Mouse (Mus musculus): ENCODE data around the gene Dchs2. TPM values are rescaled to one million over a fixed set of nuclear protein-coding genes. Genes with fewer than 3 reads are reported as not detected.

Dchs2 gene
- polyA plus RNA-seq, 1 experiment from 2014 or later, result 0.20 TPM

- no peak for ATAC-seq (ENCODE audit: low FRiP score, low read depth)
- H3K9ac ChIP-seq (replicated peaks), result no peak overlapping the region
- WGBS, result 80% methylated on average over 7 of the region's 7 CpGs
- no peaks in the 10 kb centered on the region for H3K4me1 ChIP-seq
- no peak overlapping the region for H3K4me2 ChIP-seq (replicated peaks)
- no peak overlapping the region for H3K27ac ChIP-seq (replicated peaks)
- H3K9me3 ChIP-seq, result no peaks in the 10 kb centered on the region
- H3K27me3 ChIP-seq, result no peaks in the 10 kb centered on the region
- H3K36me3 ChIP-seq, result no peaks in the 10 kb centered on the region
- no peak overlapping the region for H3K4me3 ChIP-seq
Observed at GRCm38 (mm10) chr3:83212578-83212977, 84.8 kb downstream of the Dchs2 start.

- WGBS, result 88% methylated on average over 4 of the region's 4 CpGs
- Histone ChIP-seq H3K9me3 (no peaks in the 10 kb centered on the region), H3K36me3 (no peaks in the 10 kb centered on the region), H3K9ac (replicated peaks) (no peak overlapping the region), H3K27me3 (no peaks in the 10 kb centered on the region), H3K4me1 (no peaks in the 10 kb centered on the region), H3K4me3 (no peak overlapping the region), H3K4me2 (replicated peaks) (no peak overlapping the region), H3K27ac (replicated peaks) (no peak overlapping the region)
- no peak for ATAC-seq (ENCODE audit: low FRiP score, low read depth)
Observed at GRCm38 (mm10) chr3:83218059-83218458, 90.3 kb downstream of the Dchs2 start.

- no peaks in the 10 kb centered on the region for H3K36me3 ChIP-seq
- WGBS, result 92% methylated on average over 2 of the region's 2 CpGs
- no peak overlapping the region for H3K4me3 ChIP-seq
- H3K27me3 ChIP-seq, result no peaks in the 10 kb centered on the region
- no peaks in the 10 kb centered on the region for H3K9me3 ChIP-seq
- H3K4me2 ChIP-seq (replicated peaks), result no peak overlapping the region
- H3K9ac ChIP-seq (replicated peaks), result no peak overlapping the region
- H3K4me1 ChIP-seq, result no peaks in the 10 kb centered on the region
- no peak for ATAC-seq (ENCODE audit: low FRiP score, low read depth)
- H3K27ac ChIP-seq (replicated peaks), result no peak overlapping the region
Observed at GRCm38 (mm10) chr3:83220101-83220500, 92.4 kb downstream of the Dchs2 start.

GRCm38 (mm10) chr3:83222125-83222524, 94.4 kb downstream of the Dchs2 start:
- Histone ChIP-seq H3K27ac (replicated peaks) (no peak overlapping the region), H3K4me1 (no peaks in the 10 kb centered on the region), H3K27me3 (no peaks in the 10 kb centered on the region), H3K9me3 (no peaks in the 10 kb centered on the region), H3K4me3 (no peak overlapping the region), H3K4me2 (replicated peaks) (no peak overlapping the region), H3K9ac (replicated peaks) (no peak overlapping the region), H3K36me3 (no peaks in the 10 kb centered on the region)
- WGBS, result 70% methylated on average over 5 of the region's 5 CpGs
- ATAC-seq (ENCODE audit: low FRiP score, low read depth), result no peak

DNA sequence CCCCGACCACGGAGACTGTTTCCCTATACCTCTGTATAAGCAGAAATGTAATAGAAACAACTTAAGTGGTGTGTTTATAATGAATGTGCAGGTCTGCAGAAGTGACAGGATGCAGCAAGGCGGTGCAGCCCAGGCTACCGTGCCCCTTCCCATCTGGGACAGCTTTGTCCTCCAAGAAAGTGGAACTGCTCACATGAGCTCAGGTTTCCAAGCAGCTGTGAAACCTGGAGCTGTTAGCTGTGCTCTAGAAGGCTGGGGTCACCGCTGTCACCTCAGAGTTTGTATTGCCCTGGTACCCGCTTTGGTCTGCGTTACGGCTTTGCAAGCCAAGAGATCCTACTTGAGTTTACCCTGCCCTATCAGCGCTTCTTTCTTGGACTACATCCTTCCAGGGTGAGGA, 100.6 kb downstream of the Dchs2 start:
- Histone ChIP-seq H3K36me3 (no peaks in the 10 kb centered on the region), H3K4me1 (no peaks in the 10 kb centered on the region), H3K27ac (replicated peaks) (no peak overlapping the region), H3K9ac (replicated peaks) (no peak overlapping the region), H3K27me3 (no peaks in the 10 kb centered on the region), H3K4me2 (replicated peaks) (no peak overlapping the region), H3K4me3 (no peak overlapping the region), H3K9me3 (no peaks in the 10 kb centered on the region)
- WGBS, result 84% methylated on average over 9 of the region's 9 CpGs
- ATAC-seq (ENCODE audit: low FRiP score, low read depth), result no peak

DNA sequence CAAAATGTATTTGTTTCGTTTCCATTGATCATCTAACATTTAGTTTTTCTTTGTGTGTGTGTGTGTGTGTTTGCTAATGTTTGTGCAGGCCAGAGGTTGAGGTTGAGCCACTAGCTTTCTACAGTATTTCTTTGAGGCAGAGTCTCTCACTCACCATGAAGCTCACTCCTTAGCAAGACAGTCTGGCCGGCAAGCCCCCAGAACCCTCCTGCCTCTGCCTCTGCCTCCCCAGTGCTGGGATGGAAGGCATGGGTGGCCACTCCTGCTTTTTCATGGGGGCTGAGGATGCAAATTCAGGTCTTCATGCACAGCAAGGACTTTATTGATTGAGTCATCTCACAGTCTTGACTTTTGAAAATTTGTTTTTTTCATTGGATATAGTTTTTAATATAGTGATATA, 102.6 kb downstream of the Dchs2 start:
- Histone ChIP-seq H3K9ac (replicated peaks) (no peak overlapping the region), H3K27me3 (no peaks in the 10 kb centered on the region), H3K27ac (replicated peaks) (no peak overlapping the region), H3K36me3 (no peaks in the 10 kb centered on the region), H3K4me3 (no peak overlapping the region), H3K4me2 (replicated peaks) (no peak overlapping the region), H3K9me3 (no peaks in the 10 kb centered on the region), H3K4me1 (no peaks in the 10 kb centered on the region)
- WGBS, result 85% methylated on average over 2 of the region's 2 CpGs
- ATAC-seq (ENCODE audit: low FRiP score, low read depth), result no peak

GRCm38 (mm10) chr3:83234457-83234856, 106.7 kb downstream of the Dchs2 start:
- no peak for ATAC-seq (ENCODE audit: low FRiP score, low read depth)

GRCm38 (mm10) chr3:83235061-83235460, 107.3 kb downstream of the Dchs2 start:
- Histone ChIP-seq H3K9ac (replicated peaks) (no peak overlapping the region), H3K27ac (replicated peaks) (no peak overlapping the region), H3K9me3 (no peaks in the 10 kb centered on the region), H3K27me3 (no peaks in the 10 kb centered on the region), H3K4me2 (replicated peaks) (no peak overlapping the region), H3K36me3 (no peaks in the 10 kb centered on the region), H3K4me1 (no peaks in the 10 kb centered on the region), H3K4me3 (no peak overlapping the region)
- WGBS, result 89% methylated on average over 5 of the region's 5 CpGs
- no peak for ATAC-seq (ENCODE audit: low FRiP score, low read depth)

More at GRCm38 (mm10) chr3:83234457-83234856, 106.7 kb downstream of the Dchs2 start:
- 80% methylated on average over 4 of the region's 4 CpGs for WGBS
- Histone ChIP-seq H3K4me3 (no peak overlapping the region), H3K4me2 (replicated peaks) (no peak overlapping the region), H3K36me3 (no peaks in the 10 kb centered on the region), H3K9ac (replicated peaks) (no peak overlapping the region), H3K9me3 (no peaks in the 10 kb centered on the region), H3K27ac (replicated peaks) (no peak overlapping the region), H3K27me3 (no peaks in the 10 kb centered on the region), H3K4me1 (no peaks in the 10 kb centered on the region)

GRCm38 (mm10) chr3:83246536-83246935, 118.8 kb downstream of the Dchs2 start:
- Histone ChIP-seq H3K4me3 (no peak overlapping the region), H3K4me2 (replicated peaks) (no peak overlapping the region), H3K27me3 (no peaks in the 10 kb centered on the region), H3K36me3 (no peaks in the 10 kb centered on the region), H3K9me3 (no peaks in the 10 kb centered on the region), H3K9ac (replicated peaks) (no peak overlapping the region), H3K27ac (replicated peaks) (no peak overlapping the region), H3K4me1 (no peaks in the 10 kb centered on the region)
- 67% methylated on average over 5 of the region's 5 CpGs for WGBS
- no peak for ATAC-seq (ENCODE audit: low FRiP score, low read depth)

DNA sequence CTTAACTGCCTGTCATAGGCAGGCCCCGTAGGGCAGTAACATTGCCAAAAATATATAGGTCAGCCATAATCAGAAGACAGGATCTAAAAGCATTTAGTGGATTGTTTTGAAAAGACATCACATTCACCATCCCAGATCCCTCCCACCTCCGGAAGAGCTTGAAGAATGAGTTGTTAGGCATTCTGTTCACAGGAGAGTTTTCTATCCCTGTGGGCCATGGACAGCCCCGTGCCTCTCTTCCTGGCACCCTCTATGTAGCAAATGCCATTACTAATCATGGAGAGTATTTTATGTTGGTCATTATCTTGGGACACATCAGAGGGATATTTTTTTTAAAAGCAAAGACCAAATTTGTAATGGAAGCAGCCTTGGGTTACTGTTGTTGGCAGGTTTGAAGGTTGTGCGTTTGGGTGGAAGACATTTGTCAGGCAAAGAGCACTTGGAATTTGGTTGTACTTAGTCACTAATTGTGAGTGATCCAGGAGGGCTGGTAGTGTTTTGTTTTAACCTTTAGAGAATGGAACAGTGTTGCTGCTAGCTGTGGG, 122.3 kb downstream of the Dchs2 start:
- Histone ChIP-seq H3K27ac (replicated peaks) (no peak overlapping the region), H3K9me3 (no peaks in the 10 kb centered on the region), H3K4me2 (replicated peaks) (no peak overlapping the region), H3K27me3 (no peaks in the 10 kb centered on the region), H3K36me3 (no peaks in the 10 kb centered on the region), H3K9ac (replicated peaks) (no peak overlapping the region), H3K4me1 (no peaks in the 10 kb centered on the region), H3K4me3 (no peak overlapping the region)
- 85% methylated on average over 4 of the region's 4 CpGs for WGBS
- ATAC-seq (ENCODE audit: low FRiP score, low read depth), result no peak

GRCm38 (mm10) chr3:83251899-83252298, 124.2 kb downstream of the Dchs2 start:
- Histone ChIP-seq H3K9ac (replicated peaks) (no peak overlapping the region), H3K9me3 (no peaks in the 10 kb centered on the region), H3K4me3 (no peak overlapping the region), H3K27ac (replicated peaks) (no peak overlapping the region), H3K4me1 (no peaks in the 10 kb centered on the region), H3K36me3 (no peaks in the 10 kb centered on the region), H3K4me2 (replicated peaks) (no peak overlapping the region), H3K27me3 (no peaks in the 10 kb centered on the region)
- ATAC-seq (ENCODE audit: low FRiP score, low read depth), result no peak
- 87% methylated on average over 7 of the region's 7 CpGs for WGBS

DNA sequence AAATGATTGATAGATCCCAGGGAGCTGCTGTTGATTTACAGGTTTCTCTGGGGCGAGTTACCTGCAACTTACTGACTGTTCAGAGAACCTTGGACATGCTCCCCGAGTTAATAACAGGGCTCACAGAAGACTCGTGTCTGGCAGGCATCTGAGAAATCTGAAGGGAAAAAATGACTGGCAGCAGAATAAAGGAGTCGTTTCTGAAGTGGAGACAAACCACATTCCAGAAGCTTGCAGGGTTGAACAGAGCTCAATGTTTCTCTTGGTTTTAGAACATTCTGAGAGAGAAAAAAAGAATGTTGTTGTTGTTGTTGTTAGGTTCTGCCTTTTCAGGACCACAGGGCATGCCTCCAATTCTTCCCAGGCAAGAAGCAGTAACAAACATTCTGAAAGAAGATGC, 131.7 kb downstream of the Dchs2 start:
- no peak overlapping the region for H3K4me3 ChIP-seq
- H3K36me3 ChIP-seq, result no peaks in the 10 kb centered on the region
- no peaks in the 10 kb centered on the region for H3K27me3 ChIP-seq
- H3K9me3 ChIP-seq, result no peaks in the 10 kb centered on the region
- 80% methylated on average over 4 of the region's 4 CpGs for WGBS
- ATAC-seq (ENCODE audit: low FRiP score, low read depth), result no peak
- H3K4me1 ChIP-seq, result no peaks in the 10 kb centered on the region
- H3K9ac ChIP-seq (replicated peaks), result no peak overlapping the region
- no peak overlapping the region for H3K4me2 ChIP-seq (replicated peaks)
- H3K27ac ChIP-seq (replicated peaks), result no peak overlapping the region

- WGBS, result 92% methylated on average over 4 of the region's 4 CpGs
- no peak overlapping the region for H3K27ac ChIP-seq (replicated peaks)
- no peak overlapping the region for H3K4me2 ChIP-seq (replicated peaks)
- no peaks in the 10 kb centered on the region for H3K27me3 ChIP-seq
- ATAC-seq (ENCODE audit: low FRiP score, low read depth), result no peak
- no peaks in the 10 kb centered on the region for H3K36me3 ChIP-seq
- no peak overlapping the region for H3K9ac ChIP-seq (replicated peaks)
- no peak overlapping the region for H3K4me3 ChIP-seq
- no peaks in the 10 kb centered on the region for H3K9me3 ChIP-seq
- no peaks in the 10 kb centered on the region for H3K4me1 ChIP-seq
Observed at GRCm38 (mm10) chr3:83266009-83266408, 138.3 kb downstream of the Dchs2 start.
